Mouse (Mus musculus) hindbrain, embryonic 13.5 days (tissue): ENCODE data around the gene Atp6v1c2. TPM values are rescaled to one million over a fixed set of nuclear protein-coding genes. Genes with fewer than 3 reads are reported as not detected.

Experiments used
- ATAC-seq: fragments of 200-750 bp; cut with Nextera tagmentation; 2 replicates; pipeline ENCODE4 v1.8.0; 2017; ENCODE audit warnings: moderate TSS enrichment; ENCODE audit not compliant: low FRiP score
- H3K27ac ChIP-seq: fragments of 300-500 bp; sonication (generic); 2 replicates; pipeline ENCODE4 v1.5.1; 2015; ENCODE audit warnings: inconsistent platforms, mild to moderate bottlenecking, moderate library complexity
- H3K27me3 ChIP-seq: fragments of 300-500 bp; sonication (generic); 2 replicates; pipeline ENCODE4 v1.6.1; 2015; ENCODE audit warnings: mild to moderate bottlenecking, inconsistent platforms
- H3K36me3 ChIP-seq: fragments of 300-500 bp; sonication (generic); 2 replicates; pipeline ENCODE4 v1.6.1; 2015; ENCODE audit warnings: mild to moderate bottlenecking, inconsistent platforms
- H3K4me1 ChIP-seq: fragments of 300-500 bp; sonication (generic); replicated peaks from 2 replicates; pipeline ENCODE4 v1.6.1; 2015; ENCODE audit warnings: inconsistent platforms
- H3K4me2 ChIP-seq: fragments of 300-500 bp; sonication (generic); 2 replicates; pipeline ENCODE4 v1.6.1; 2015; ENCODE audit warnings: inconsistent platforms, mild to moderate bottlenecking, moderate library complexity
- H3K4me3 ChIP-seq: fragments of 300-500 bp; sonication (generic); 2 replicates; pipeline ENCODE4 v1.5.1; 2015; ENCODE audit warnings: mild to moderate bottlenecking, inconsistent platforms
- H3K9ac ChIP-seq: fragments of 300-500 bp; sonication (generic); 2 replicates; pipeline ENCODE4 v1.6.1; 2015; ENCODE audit warnings: mild to moderate bottlenecking, inconsistent platforms
- H3K9me3 ChIP-seq: fragments of 300-500 bp; sonication (generic); 2 replicates; pipeline ENCODE4 v1.6.1; 2016; ENCODE audit warnings: inconsistent platforms
- WGBS: fragments of 180-500 bp; shearing (Covaris S2); methylation state at CpG from one replicate; pipeline ENCODE4 v1.1.7; 2015; 5-methylcytosine and 5-hydroxymethylcytosine counted together
- polyA plus RNA-seq: library from polyadenylated mRNA; unstranded; fragments of >200 nt; fragmentation: Nextera tagmentation; extraction: Ambion mirVana; gene quantifications from 2 replicates; pipeline ENCODE4 v1.2.1, GENCODE M21; 2015

Atp6v1c2 gene
- 0.26 and 0.50 TPM in 2 replicates for polyA plus RNA-seq

- H3K27ac ChIP-seq, result no peak within 1 kb of the TSS
- H3K27me3 ChIP-seq, result peaks cover 29% of the 10 kb centered on the region
- WGBS, result 89% methylated on average over 3 of the region's 3 CpGs
- no peaks in the 10 kb centered on the region for H3K36me3 ChIP-seq
- no peaks in the 10 kb centered on the region for H3K9me3 ChIP-seq
- peaks cover 10% of the 10 kb centered on the region for H3K4me1 ChIP-seq
- no peak for ATAC-seq
- no peak within 1 kb of the TSS for H3K4me2 ChIP-seq
- no peak within 1 kb of the TSS for H3K4me3 ChIP-seq
- no peak within 1 kb of the TSS for H3K9ac ChIP-seq
Measured at GRCm38 (mm10) chr12:17329259-17329658, at the start of gene Atp6v1c2. Atp6v1c2 (minus strand) TSS chr12:17329359.

- ATAC-seq, result no peak
- WGBS, result 90% methylated on average over 6 of the region's 6 CpGs
- Histone ChIP-seq H3K27ac (no peak overlapping the region), H3K27me3 (no peaks in the 10 kb centered on the region), H3K9ac (no peak overlapping the region), H3K4me1 (no peaks in the 10 kb centered on the region), H3K36me3 (peaks cover 90% of the 10 kb centered on the region), H3K9me3 (no peaks in the 10 kb centered on the region), H3K4me2 (no peak overlapping the region), H3K4me3 (no peak overlapping the region)
Measured at GRCm38 (mm10) chr12:17376521-17376920, 47.4 kb upstream of the Atp6v1c2 start.

GRCm38 (mm10) chr12:17375243-17375642 lies 46.1 kb upstream of the Atp6v1c2 start:
- Histone ChIP-seq H3K36me3 (peaks cover 86% of the 10 kb centered on the region), H3K9me3 (no peaks in the 10 kb centered on the region), H3K27ac (no peak overlapping the region), H3K4me2 (no peak overlapping the region), H3K4me1 (no peaks in the 10 kb centered on the region), H3K27me3 (no peaks in the 10 kb centered on the region), H3K4me3 (no peak overlapping the region), H3K9ac (no peak overlapping the region)
- no peak for ATAC-seq
- 92% methylated on average over 4 of the region's 4 CpGs for WGBS

GRCm38 (mm10) chr12:17373470-17373975 lies 44.4 kb upstream of the Atp6v1c2 start:
- no peak for ATAC-seq
- Histone ChIP-seq H3K9me3 (no peaks in the 10 kb centered on the region), H3K36me3 (peaks cover 90% of the 10 kb centered on the region), H3K4me1 (no peaks in the 10 kb centered on the region), H3K27me3 (no peaks in the 10 kb centered on the region), H3K9ac (no peak overlapping the region), H3K4me3 (no peak overlapping the region), H3K27ac (no peak overlapping the region), H3K4me2 (no peak overlapping the region)
- 97% methylated on average over 5 of the region's 5 CpGs for WGBS

GRCm38 (mm10) chr12:17372696-17373095 lies 43.5 kb upstream of the Atp6v1c2 start:
- Histone ChIP-seq H3K4me2 (no peak overlapping the region), H3K9ac (no peak overlapping the region), H3K36me3 (peaks cover 88% of the 10 kb centered on the region), H3K9me3 (no peaks in the 10 kb centered on the region), H3K27ac (no peak overlapping the region), H3K4me1 (no peaks in the 10 kb centered on the region), H3K4me3 (no peak overlapping the region), H3K27me3 (no peaks in the 10 kb centered on the region)
- WGBS, result 86% methylated on average over 3 of the region's 3 CpGs
- no peak for ATAC-seq

- Histone ChIP-seq H3K9ac (no peak overlapping the region), H3K9me3 (no peaks in the 10 kb centered on the region), H3K4me1 (no peaks in the 10 kb centered on the region), H3K27me3 (no peaks in the 10 kb centered on the region), H3K4me2 (no peak overlapping the region), H3K27ac (no peak overlapping the region), H3K36me3 (peaks cover 82% of the 10 kb centered on the region), H3K4me3 (no peak overlapping the region)
- ATAC-seq, result no peak
- 87% methylated on average over 8 of the region's 8 CpGs for WGBS
Measured at GRCm38 (mm10) chr12:17371589-17372235, 42.6 kb upstream of the Atp6v1c2 start.

GRCm38 (mm10) chr12:17369551-17370325 lies 40.6 kb upstream of the Atp6v1c2 start:
- no peaks in the 10 kb centered on the region for H3K4me1 ChIP-seq
- H3K9me3 ChIP-seq, result no peaks in the 10 kb centered on the region
- no peak overlapping the region for H3K27ac ChIP-seq
- no peak for ATAC-seq
- H3K27me3 ChIP-seq, result no peaks in the 10 kb centered on the region
- no peak overlapping the region for H3K4me3 ChIP-seq
- peaks cover 75% of the 10 kb centered on the region for H3K36me3 ChIP-seq
- WGBS, result 94% methylated on average over 7 of the region's 7 CpGs
- H3K4me2 ChIP-seq, result no peak overlapping the region
- no peak overlapping the region for H3K9ac ChIP-seq

- H3K27me3 ChIP-seq, result no peaks in the 10 kb centered on the region
- no peaks in the 10 kb centered on the region for H3K4me1 ChIP-seq
- H3K27ac ChIP-seq, result no peak overlapping the region
- no peak overlapping the region for H3K4me2 ChIP-seq
- peaks cover 75% of the 10 kb centered on the region for H3K36me3 ChIP-seq
- H3K9ac ChIP-seq, result no peak overlapping the region
- WGBS, result 100% methylated on average over 3 of the region's 3 CpGs
- H3K9me3 ChIP-seq, result no peaks in the 10 kb centered on the region
- ATAC-seq, result no peak
- H3K4me3 ChIP-seq, result no peak overlapping the region
Measured at GRCm38 (mm10) chr12:17369111-17369510, 40.0 kb upstream of the Atp6v1c2 start.

GRCm38 (mm10) chr12:17366981-17367380 lies 37.8 kb upstream of the Atp6v1c2 start:
- peak; percentile 57; the same call in 1 of the 2 replicates for ATAC-seq
- WGBS, result 82% methylated on average over 5 of the region's 5 CpGs

GRCm38 (mm10) chr12:17362316-17362715 lies 33.2 kb upstream of the Atp6v1c2 start:
- H3K9ac ChIP-seq, result no peak overlapping the region
- peaks cover 6% of the 10 kb centered on the region; the same call in 1 of the 2 replicates for H3K4me1 ChIP-seq
- peaks cover 80% of the 10 kb centered on the region for H3K36me3 ChIP-seq
- H3K4me3 ChIP-seq, result no peak overlapping the region
- 93% methylated on average over 5 of the region's 5 CpGs for WGBS
- no peak for ATAC-seq
- H3K27ac ChIP-seq, result no peak overlapping the region
- no peaks in the 10 kb centered on the region for H3K9me3 ChIP-seq
- no peak overlapping the region for H3K4me2 ChIP-seq
- H3K27me3 ChIP-seq, result no peaks in the 10 kb centered on the region

More at GRCm38 (mm10) chr12:17366981-17367380, 37.8 kb upstream of the Atp6v1c2 start:
- Histone ChIP-seq H3K4me1 (no peaks in the 10 kb centered on the region), H3K36me3 (peaks cover 76% of the 10 kb centered on the region), H3K9ac (no peak overlapping the region), H3K9me3 (no peaks in the 10 kb centered on the region), H3K4me2 (no peak overlapping the region), H3K4me3 (no peak overlapping the region), H3K27me3 (no peaks in the 10 kb centered on the region), H3K27ac (no peak overlapping the region)

- no peaks in the 10 kb centered on the region for H3K27me3 ChIP-seq
- no peaks in the 10 kb centered on the region for H3K9me3 ChIP-seq
- no peak overlapping the region for H3K9ac ChIP-seq
- peaks cover 82% of the 10 kb centered on the region for H3K36me3 ChIP-seq
- ATAC-seq, result no peak
- WGBS, result 18% methylated on average over 4 of the region's 4 CpGs
- H3K4me2 ChIP-seq, result no peak overlapping the region
- peaks cover 6% of the 10 kb centered on the region; the same call in 1 of the 2 replicates for H3K4me1 ChIP-seq
- no peak overlapping the region for H3K27ac ChIP-seq
- no peak overlapping the region for H3K4me3 ChIP-seq
Measured at GRCm38 (mm10) chr12:17360650-17361049, 31.5 kb upstream of the Atp6v1c2 start.

GRCm38 (mm10) chr12:17360104-17360503 lies 30.9 kb upstream of the Atp6v1c2 start:
- H3K4me2 ChIP-seq, result no peak overlapping the region
- peaks cover 6% of the 10 kb centered on the region; the same call in 1 of the 2 replicates for H3K4me1 ChIP-seq
- H3K9me3 ChIP-seq, result no peaks in the 10 kb centered on the region
- 55% methylated on average over 9 of the region's 9 CpGs for WGBS
- ATAC-seq, result no peak
- no peak overlapping the region; the same call in 1 of the 2 replicates for H3K27ac ChIP-seq
- H3K27me3 ChIP-seq, result no peaks in the 10 kb centered on the region
- no peak overlapping the region for H3K4me3 ChIP-seq
- H3K9ac ChIP-seq, result no peak overlapping the region
- peaks cover 82% of the 10 kb centered on the region for H3K36me3 ChIP-seq
